Mouse (Mus musculus): ENCODE results near the gene Gdpd5. TPM values are rescaled to one million over a fixed set of nuclear protein-coding genes. Genes with fewer than 3 reads are reported as not detected.

The Gdpd5 gene
- total and polyA plus RNA-seq, 3 experiments = 0.16 to 0.49 TPM; not detected in 1

DNA sequence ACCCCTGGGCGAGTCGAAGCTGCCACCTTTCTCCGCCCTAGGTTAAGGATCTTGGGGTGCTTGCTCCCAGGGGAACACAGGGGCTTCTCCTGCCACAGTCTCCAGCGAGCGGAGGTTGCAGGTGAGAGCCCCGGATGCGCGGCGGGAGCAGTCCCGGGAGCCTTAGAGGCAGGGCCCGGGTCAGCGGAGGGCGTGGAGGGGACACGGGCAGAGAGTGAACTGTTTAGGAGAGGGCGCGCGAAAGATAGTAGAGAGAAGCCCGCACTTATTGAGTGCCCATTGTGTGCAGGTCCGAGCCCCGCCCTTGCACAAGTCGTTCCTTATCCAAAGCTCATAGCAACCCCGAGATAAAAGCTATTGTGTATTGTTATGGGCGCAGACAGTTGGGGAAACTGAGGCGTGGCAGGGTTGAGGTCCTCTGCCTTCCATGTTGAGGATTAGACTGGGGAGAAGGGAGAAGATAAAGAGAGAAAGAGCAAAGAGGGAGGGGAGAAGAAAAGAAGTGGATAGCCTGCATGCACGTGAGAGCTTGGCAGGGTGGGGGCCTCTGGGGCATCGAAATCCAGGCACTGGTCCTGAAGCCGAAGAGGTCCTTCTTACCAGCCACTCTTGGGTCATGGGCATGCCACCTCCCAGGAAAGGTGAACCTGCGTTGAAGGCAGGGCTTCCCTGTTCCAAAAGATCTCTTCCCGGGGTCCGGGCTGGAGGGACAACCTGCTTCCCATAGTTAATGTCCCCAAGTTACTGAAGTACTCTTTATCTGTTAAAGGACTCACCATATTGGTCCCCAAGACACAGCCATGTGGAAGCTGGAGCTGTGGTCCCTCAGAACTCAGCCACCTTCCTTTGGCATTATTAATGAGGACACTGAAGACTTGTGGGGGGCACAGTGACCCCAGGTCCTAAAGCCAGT, 1.1 kb downstream of the Gdpd5 start:
- Histone ChIP-seq H3K9me3 (replicated peaks) (no peaks in the 10 kb centered on the region), H3K4me3 (ENCODE audit: low read depth, low read length) (peak overlapping the region; percentile 69; the same call in 1 of the 2 replicates), H3K4me1 (ENCODE audit: insufficient read depth, low read depth, low read length) (peaks cover 19% of the 10 kb centered on the region), H3K27me3 (ENCODE audit: insufficient read depth, low read length) (peaks cover 60% of the 10 kb centered on the region), H3K36me3 (replicated peaks) (no peaks in the 10 kb centered on the region)
- TF ChIP-seq CTCF (IDR thresholded peaks at IDR 0.05; ENCODE audit: low read depth, low read length) = no peak
- TF ChIP-seq TAL1 (conservative IDR thresholded peaks at IDR 0.05; ENCODE audit: low read depth, low read length) = no peak
- TF ChIP-seq GATA2 (IDR thresholded peaks at IDR 0.05; ENCODE audit: borderline replicate concordance, low read depth, low read length) = no peak
- DNase-seq (ENCODE audit: low spot score) (no peak), ATAC-seq (ENCODE audit: extremely low read depth, insufficient number of reproducible peaks, low FRiP score, poor library complexity, severe bottlenecking) (no peak)

DNA sequence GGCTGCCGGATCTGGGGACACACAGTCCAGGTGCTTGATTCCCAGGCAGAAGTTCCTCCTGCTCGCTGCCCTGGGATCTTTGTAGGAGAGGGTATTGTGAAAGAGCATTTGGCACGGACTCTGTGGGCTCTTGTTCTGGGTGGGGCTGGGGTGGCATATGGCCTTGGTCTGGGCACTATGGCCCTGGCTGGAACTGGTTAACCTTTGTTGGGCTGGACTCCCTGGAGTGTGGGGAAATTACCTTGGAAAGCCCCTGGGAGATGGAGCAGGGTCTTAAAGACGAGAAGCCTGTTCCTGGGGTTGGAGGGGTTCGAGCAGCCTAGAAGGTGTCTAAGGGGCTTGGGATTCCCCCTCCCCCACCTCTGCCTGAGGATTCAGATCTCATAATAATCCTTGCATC, 2.0 kb downstream of the Gdpd5 start:
- H3K4me3 ChIP-seq (ENCODE audit: low read depth, low read length) = no peak overlapping the region

DNA sequence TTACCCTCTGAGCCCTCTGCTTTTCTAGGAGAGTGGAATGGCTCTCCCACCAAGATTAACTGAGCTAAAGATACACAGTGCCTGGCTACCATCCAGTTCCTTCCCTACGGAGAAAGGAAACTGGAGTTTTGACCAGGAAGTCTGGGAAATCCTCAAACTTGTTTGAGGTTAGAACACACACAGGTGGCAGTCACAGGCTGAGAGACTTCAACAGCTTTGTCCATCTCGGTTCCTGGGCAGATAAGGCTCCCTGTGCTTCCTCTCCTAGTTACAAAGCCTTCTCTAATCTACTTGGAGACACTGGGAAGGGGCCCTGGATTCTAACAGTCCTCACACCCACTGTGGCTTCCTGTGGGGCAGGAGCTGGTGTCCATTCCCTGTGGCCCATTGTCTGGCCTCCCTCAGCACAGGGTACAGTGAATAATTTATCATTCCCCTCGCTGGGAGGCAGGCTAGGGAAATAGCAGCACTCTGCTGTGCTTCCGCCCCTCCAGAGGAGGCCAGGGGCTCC, 2.9 kb downstream of the Gdpd5 start:
- DNase-seq (ENCODE audit: low spot score) (no peak), ATAC-seq (ENCODE audit: extremely low read depth, insufficient number of reproducible peaks, low FRiP score, poor library complexity, severe bottlenecking) (no peak)
- TF ChIP-seq CTCF (IDR thresholded peaks at IDR 0.05; ENCODE audit: low read depth, low read length) (no peak), GATA2 (IDR thresholded peaks at IDR 0.05; ENCODE audit: borderline replicate concordance, low read depth, low read length) (no peak), TAL1 (conservative IDR thresholded peaks at IDR 0.05; ENCODE audit: low read depth, low read length) (no peak), GATA1 (IDR thresholded peaks at IDR 0.05; ENCODE audit: borderline replicate concordance, low read length) (no peak)
- Histone ChIP-seq H3K9me3 (replicated peaks) (no peaks in the 10 kb centered on the region), H3K4me3 (ENCODE audit: low read depth, low read length) (no peak overlapping the region), H3K36me3 (replicated peaks) (no peaks in the 10 kb centered on the region), H3K4me1 (ENCODE audit: insufficient read depth, low read depth, low read length) (peaks cover 19% of the 10 kb centered on the region), H3K27me3 (ENCODE audit: insufficient read depth, low read length) (peaks cover 56% of the 10 kb centered on the region)

More for the DNA sequence above, 2.0 kb downstream of the Gdpd5 start:
- Histone ChIP-seq H3K36me3 (replicated peaks) (no peaks in the 10 kb centered on the region), H3K4me1 (ENCODE audit: insufficient read depth, low read depth, low read length) (peaks cover 19% of the 10 kb centered on the region), H3K27me3 (ENCODE audit: insufficient read depth, low read length) (peaks cover 57% of the 10 kb centered on the region), H3K9me3 (replicated peaks) (no peaks in the 10 kb centered on the region)
- DNase-seq (ENCODE audit: low spot score) (no peak), ATAC-seq (ENCODE audit: extremely low read depth, insufficient number of reproducible peaks, low FRiP score, poor library complexity, severe bottlenecking) (no peak)
- TF ChIP-seq CTCF (IDR thresholded peaks at IDR 0.05; ENCODE audit: low read depth, low read length) (no peak), GATA1 (IDR thresholded peaks at IDR 0.05; ENCODE audit: borderline replicate concordance, low read length) (no peak), POLR2AphosphoS5 (IDR thresholded peaks at IDR 0.05; ENCODE audit: insufficient replicate concordance, low read depth, low read length) (no peak), TAL1 (conservative IDR thresholded peaks at IDR 0.05; ENCODE audit: low read depth, low read length) (no peak), GATA2 (IDR thresholded peaks at IDR 0.05; ENCODE audit: borderline replicate concordance, low read depth, low read length) (no peak)

DNA sequence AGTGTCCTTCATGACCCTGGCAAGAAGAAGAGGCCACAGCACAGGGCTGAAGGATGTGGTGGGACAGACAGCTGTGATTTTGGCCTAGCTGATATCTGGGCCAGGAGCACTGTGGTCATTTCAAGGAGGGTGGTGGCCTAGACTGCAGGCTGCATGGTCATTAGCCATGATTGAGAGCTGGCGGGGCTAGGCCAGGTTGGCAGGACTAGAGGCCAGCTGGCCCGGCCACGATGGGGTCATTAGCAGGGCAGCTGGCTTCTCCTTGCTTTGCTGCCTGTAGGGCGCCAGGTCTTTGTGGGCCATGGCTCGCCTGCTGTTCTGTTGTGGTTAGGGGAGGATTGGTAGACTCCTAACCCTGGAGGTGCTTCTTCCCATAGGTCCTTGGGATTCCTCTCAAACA, 4.8 kb downstream of the Gdpd5 start:
- H3K4me3 ChIP-seq (ENCODE audit: low read depth, low read length) = no peak overlapping the region

DNA sequence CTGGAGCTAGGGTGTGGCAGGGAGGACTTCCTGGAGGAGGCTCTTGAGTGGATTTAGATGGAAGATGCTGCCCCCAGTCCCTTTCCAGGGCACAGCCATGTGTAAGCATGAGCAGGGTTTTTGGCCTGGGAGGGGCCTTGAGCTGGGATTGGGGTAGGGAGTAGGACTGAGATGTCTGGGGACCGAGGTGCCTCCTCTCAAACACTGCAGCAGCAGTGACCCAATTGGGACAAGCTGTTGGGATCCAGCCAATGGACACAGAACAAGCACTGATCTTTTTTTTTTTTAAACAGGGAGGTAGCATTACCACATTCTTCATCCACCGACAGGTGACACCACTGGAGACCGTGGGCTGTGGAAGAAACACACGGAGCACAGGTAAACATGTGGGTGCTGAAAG, 5.6 kb downstream of the Gdpd5 start:
- no peaks in the 10 kb centered on the region for H3K36me3 ChIP-seq (replicated peaks)
- H3K4me1 ChIP-seq (ENCODE audit: insufficient read depth, low read depth, low read length) = peaks cover 3% of the 10 kb centered on the region
- TF ChIP-seq POLR2AphosphoS5 (IDR thresholded peaks at IDR 0.05; ENCODE audit: insufficient replicate concordance, low read depth, low read length) (no peak), CTCF (IDR thresholded peaks at IDR 0.05; ENCODE audit: low read depth, low read length) (no peak), GATA2 (IDR thresholded peaks at IDR 0.05; ENCODE audit: borderline replicate concordance, low read depth, low read length) (no peak), TAL1 (conservative IDR thresholded peaks at IDR 0.05; ENCODE audit: low read depth, low read length) (no peak), GATA1 (IDR thresholded peaks at IDR 0.05; ENCODE audit: borderline replicate concordance, low read length) (no peak)
- H3K9me3 ChIP-seq (replicated peaks) = no peaks in the 10 kb centered on the region
- H3K4me3 ChIP-seq (ENCODE audit: low read depth, low read length) = no peak overlapping the region
- peaks cover 39% of the 10 kb centered on the region for H3K27me3 ChIP-seq (ENCODE audit: insufficient read depth, low read length)
- ATAC-seq (ENCODE audit: extremely low read depth, insufficient number of reproducible peaks, low FRiP score, poor library complexity, severe bottlenecking) (no peak), DNase-seq (ENCODE audit: low spot score) (no peak)

More for the DNA sequence above, 4.8 kb downstream of the Gdpd5 start:
- H3K36me3 ChIP-seq (replicated peaks) = no peaks in the 10 kb centered on the region
- TF ChIP-seq TAL1 (conservative IDR thresholded peaks at IDR 0.05; ENCODE audit: low read depth, low read length) = no peak
- TF ChIP-seq CTCF (IDR thresholded peaks at IDR 0.05; ENCODE audit: low read depth, low read length) = no peak
- TF ChIP-seq POLR2AphosphoS5 (IDR thresholded peaks at IDR 0.05; ENCODE audit: insufficient replicate concordance, low read depth, low read length) = no peak
- no peak for TF ChIP-seq GATA2 (IDR thresholded peaks at IDR 0.05; ENCODE audit: borderline replicate concordance, low read depth, low read length)
- no peak for TF ChIP-seq GATA1 (IDR thresholded peaks at IDR 0.05; ENCODE audit: borderline replicate concordance, low read length)
- peaks cover 46% of the 10 kb centered on the region for H3K27me3 ChIP-seq (ENCODE audit: insufficient read depth, low read length)
- peaks cover 11% of the 10 kb centered on the region for H3K4me1 ChIP-seq (ENCODE audit: insufficient read depth, low read depth, low read length)
- DNase-seq (ENCODE audit: low spot score) (no peak), ATAC-seq (ENCODE audit: extremely low read depth, insufficient number of reproducible peaks, low FRiP score, poor library complexity, severe bottlenecking) (no peak)
- no peaks in the 10 kb centered on the region for H3K9me3 ChIP-seq (replicated peaks)

DNA sequence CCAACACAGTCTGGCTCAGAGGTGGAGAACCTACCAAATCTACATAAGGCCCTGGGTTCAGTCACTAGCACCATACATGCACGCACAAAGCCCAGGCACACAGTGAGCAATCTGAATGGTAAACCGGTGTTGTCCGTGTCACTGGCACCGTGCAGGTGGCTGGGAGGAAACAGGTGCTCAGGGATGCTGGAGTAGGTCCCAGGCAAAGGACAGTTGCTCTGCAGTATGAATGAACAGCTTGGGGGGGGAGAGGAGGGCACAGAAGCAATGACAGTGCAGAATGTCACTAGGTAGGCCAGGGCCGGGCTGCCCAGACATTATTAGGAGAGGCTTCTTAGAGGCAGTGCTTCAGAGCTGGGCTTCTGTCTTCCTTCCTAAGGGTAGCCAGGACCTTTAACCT, 6.1 kb downstream of the Gdpd5 start:
- H3K4me1 ChIP-seq (ENCODE audit: insufficient read depth, low read depth, low read length) = no peaks in the 10 kb centered on the region
- H3K4me3 ChIP-seq (ENCODE audit: low read depth, low read length) = no peak overlapping the region
- H3K9me3 ChIP-seq (replicated peaks) = no peaks in the 10 kb centered on the region
- H3K36me3 ChIP-seq (replicated peaks) = no peaks in the 10 kb centered on the region
- DNase-seq (ENCODE audit: low spot score) (no peak), ATAC-seq (ENCODE audit: extremely low read depth, insufficient number of reproducible peaks, low FRiP score, poor library complexity, severe bottlenecking) (no peak)
- TF ChIP-seq GATA1 (IDR thresholded peaks at IDR 0.05; ENCODE audit: borderline replicate concordance, low read length) = no peak
- TF ChIP-seq CTCF (IDR thresholded peaks at IDR 0.05; ENCODE audit: low read depth, low read length) = no peak
- no peak for TF ChIP-seq POLR2AphosphoS5 (IDR thresholded peaks at IDR 0.05; ENCODE audit: insufficient replicate concordance, low read depth, low read length)
- no peak for TF ChIP-seq GATA2 (IDR thresholded peaks at IDR 0.05; ENCODE audit: borderline replicate concordance, low read depth, low read length)
- no peak for TF ChIP-seq TAL1 (conservative IDR thresholded peaks at IDR 0.05; ENCODE audit: low read depth, low read length)
- H3K27me3 ChIP-seq (ENCODE audit: insufficient read depth, low read length) = peaks cover 34% of the 10 kb centered on the region
